Mouse (Mus musculus) bone marrow macrophage, adult 2 months (primary cell): Measurements from ENCODE around the gene Nsd2. TPM values are rescaled to one million over a fixed set of nuclear protein-coding genes. Genes with fewer than 3 reads are reported as not detected.

Experiments
- H3K27ac ChIP-seq: 2 replicates; pipeline ENCODE4 v1.5.1; 2012; ENCODE audit warnings: low read depth, low read length; ENCODE audit not compliant: insufficient read depth
- H3K4me1 ChIP-seq: 2 replicates; pipeline ENCODE4 v1.6.1; 2012; ENCODE audit warnings: low read length; ENCODE audit not compliant: control insufficient read depth, insufficient read depth
- H3K4me3 ChIP-seq: 2 replicates; pipeline ENCODE4 v1.5.1; 2012; ENCODE audit warnings: mild to moderate bottlenecking, low read length, moderate library complexity; ENCODE audit not compliant: insufficient read depth
- CTCF ChIP-seq: IDR thresholded peaks from 2 replicates; pipeline ENCODE4 v1.5.1; 2012; ENCODE audit warnings: low read depth, mild to moderate bottlenecking, low read length, moderate library complexity
- POLR2A ChIP-seq: IDR thresholded peaks from 2 replicates; pipeline ENCODE4 v1.6.1; 2012; ENCODE audit warnings: mild to moderate bottlenecking, low read depth, low read length, borderline replicate concordance
- polyA plus RNA-seq: library from polyadenylated mRNA; stranded (reverse); fragments of >200 nt; gene quantifications from 2 replicates; pipeline ENCODE4 v1.2.4, GENCODE M21; 2012; ENCODE audit not compliant: missing spikeins, insufficient read depth, insufficient read length

Gene Nsd2
- polyA plus RNA-seq, result 34.5 and 41.1 TPM in 2 replicates

DNA sequence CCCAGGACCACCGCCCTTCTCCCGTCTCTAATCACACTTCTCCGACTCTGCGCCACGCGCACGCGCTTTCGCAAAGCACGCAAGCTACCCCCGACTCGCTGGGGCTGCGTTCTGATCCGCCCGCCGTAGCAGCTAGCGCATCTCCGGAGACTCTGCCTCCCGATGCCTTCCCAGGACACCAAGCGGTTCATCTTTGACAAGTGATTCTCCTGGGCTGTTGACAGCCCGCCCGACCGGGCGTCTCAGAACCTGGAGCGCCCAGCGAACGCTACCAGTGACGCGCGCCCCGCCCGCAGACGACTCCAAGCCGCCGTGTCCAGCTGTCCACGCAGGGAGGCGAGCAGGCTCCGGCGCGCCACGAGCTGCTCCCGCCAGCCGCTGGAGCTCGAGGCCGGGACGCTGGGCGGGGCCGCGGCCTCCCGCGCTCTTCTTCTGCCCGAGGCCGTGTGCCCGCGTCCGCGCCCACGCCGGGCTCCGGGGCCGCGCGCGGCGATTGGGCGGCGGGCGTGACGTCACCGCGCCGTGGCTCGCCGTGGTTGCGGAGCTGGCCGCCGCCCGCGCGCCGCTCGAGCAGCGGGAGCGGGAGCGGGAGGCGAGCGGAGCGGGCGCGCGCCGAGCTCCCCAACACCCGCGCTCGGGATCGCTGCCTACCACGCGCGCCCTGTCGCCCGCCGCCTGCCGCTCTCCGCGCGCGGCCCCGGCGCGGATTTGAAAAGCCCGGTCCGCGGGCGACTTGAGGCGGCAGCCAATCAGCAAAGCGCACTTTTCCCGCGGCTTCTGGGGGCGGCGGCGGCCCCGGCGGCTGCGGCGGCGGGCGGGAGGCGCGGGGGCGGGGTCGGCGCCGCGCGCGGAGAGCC, at the start of gene Nsd2:
Gene Nsd2 (plus strand): TSS at position 850 of the 857 bp plus-strand sequence.
- TF ChIP-seq POLR2A, result no peak
- TF ChIP-seq CTCF, result no peak
- H3K4me3 ChIP-seq, result peak within 1 kb of the TSS; percentile 63
- peaks cover 16% of the 10 kb centered on the region for H3K4me1 ChIP-seq
- H3K27ac ChIP-seq, result peak within 1 kb of the TSS; percentile 77

DNA sequence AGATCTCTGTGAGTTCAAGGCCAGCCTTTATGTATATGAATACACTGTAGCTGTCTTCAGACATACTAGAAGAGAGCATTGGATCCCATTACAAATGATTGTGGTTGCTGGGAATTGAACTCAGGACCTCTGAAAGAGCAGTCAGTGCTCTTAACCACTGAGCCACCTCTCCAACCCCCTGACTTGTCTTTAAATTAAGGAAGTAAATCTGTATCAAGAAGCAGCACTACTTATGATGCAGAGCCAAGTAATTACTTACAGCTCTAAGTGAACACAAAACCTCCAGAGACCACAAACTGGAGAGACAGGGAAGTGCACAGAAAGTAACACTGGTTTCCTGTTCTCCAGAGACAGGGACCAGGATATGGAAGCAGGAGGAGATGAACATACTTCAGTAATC, 43.3 kb upstream of the Nsd2 start:
- Histone ChIP-seq H3K27ac (no peak overlapping the region), H3K4me3 (no peak overlapping the region), H3K4me1 (peaks cover 9% of the 10 kb centered on the region)
- TF ChIP-seq POLR2A (no peak), CTCF (no peak)

DNA sequence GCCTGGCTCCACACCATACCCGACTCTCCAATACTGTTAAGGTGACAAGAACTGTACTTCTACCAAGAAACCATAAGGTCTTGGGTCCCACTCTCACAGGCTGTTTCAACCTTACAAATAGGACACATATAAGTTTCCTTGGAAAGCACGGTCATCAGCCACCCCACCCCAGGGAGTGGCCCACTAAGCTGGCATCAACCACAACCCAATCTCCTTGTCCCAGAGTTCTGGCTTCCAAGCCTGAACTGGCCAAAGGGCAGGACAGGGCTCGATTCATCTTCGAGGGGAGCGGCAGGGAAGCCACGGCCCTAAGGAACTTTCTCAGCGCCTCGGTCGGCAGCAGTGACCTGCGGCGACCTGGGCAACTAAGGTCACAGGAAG, 38.6 kb upstream of the Nsd2 start:
- TF ChIP-seq CTCF (no peak), POLR2A (no peak)
- Histone ChIP-seq H3K4me1 (peaks cover 16% of the 10 kb centered on the region), H3K27ac (no peak overlapping the region), H3K4me3 (peak overlapping the region; percentile 78)

DNA sequence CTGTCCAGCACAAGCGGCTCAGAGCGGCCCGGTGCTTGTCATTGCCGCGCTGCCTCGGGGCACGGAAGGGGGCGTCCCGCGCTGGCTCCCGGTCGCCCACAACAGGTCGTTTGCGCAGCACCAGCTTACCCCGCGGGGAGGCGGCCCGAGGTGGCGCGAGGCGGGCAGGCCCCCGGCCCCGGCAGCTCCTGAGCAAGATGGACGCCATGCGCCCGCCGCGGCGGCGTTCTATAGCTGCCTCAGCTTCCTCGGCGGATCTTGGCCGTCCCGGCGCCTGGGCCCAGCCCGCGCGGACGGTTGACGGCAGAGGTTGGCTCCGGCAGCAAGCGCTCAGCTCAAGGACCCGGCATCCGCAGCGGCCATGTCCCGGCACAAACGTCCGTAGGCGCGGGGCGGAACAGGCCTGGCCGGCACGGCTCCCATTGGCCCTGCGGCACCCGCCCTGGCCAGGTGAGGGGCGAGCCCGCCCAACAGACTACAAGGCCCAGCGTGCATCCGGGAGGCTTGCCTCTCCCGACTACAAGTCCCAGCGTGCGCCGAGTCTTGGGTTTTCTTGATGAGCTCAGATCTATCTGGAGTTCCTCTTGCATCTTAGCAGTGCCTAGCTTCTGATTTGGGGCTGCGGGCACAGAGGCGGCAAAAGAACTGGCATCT, 38.1 kb upstream of the Nsd2 start, which contains the start of gene Letm1:
Gene Letm1 (minus strand): TSS at position 473 of the 654 bp plus-strand sequence.
- TF ChIP-seq CTCF, result no peak
- no peak for TF ChIP-seq POLR2A
- Histone ChIP-seq H3K4me3 (peak within 1 kb of the TSS; percentile 78), H3K27ac (0 out of 2 replicates have a peak within 1 kb of the TSS, but pooled peaks have one; percentile 5), H3K4me1 (peaks cover 14% of the 10 kb centered on the region)

DNA sequence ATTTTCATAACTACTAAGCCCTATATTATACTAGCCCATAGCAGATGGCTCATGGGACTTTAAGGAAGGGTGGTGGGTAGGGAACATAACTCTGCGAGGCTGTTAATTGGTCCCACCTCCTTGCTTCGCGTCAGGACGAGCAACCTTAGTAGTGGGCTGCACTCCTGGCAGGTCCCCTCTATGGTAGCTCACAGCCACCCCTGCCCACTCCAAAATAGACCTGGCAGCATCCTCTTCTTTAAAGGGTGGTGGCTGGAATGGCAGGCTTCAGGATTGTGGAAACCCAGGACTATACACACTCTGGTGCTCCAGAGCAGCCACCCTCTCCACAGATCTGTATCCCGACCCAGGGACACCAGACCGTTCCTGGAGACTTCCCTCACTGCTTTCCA, 37.5 kb upstream of the Nsd2 start:
- H3K27ac ChIP-seq, result no peak overlapping the region
- TF ChIP-seq CTCF, result no peak

DNA sequence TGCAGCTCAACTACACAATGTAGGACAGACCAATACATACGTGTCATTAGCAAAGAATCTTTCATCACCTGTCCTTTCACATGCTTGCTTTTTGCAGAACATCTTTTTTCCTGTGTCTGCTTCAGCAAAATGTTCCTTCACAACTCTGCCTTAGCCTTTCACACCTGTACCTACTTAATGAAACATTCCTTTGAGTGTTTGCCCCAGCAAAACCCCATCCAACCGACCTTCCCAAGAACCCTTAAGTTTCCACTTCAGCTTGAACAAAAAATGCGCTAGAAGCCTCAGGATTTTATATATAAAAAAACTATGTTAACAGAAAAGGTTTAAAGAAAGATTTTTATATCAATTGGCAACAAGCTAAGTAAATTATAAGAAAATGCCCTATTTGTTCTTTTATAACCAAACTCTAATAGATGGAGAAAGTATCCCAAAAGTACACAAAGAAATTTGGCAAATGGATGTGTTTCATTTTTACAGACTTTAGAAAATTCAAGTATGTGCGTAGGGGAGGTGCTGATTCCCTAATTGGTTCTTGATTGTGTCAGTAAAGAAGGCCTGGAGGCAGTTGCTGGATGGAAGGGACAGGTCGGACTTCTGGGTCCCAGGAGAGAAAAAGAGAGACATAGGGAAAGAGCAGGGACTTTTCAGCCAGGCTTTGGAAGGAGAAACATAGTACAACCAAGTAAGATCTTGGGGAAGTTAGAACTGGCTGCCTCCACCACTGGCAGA, 28.4 kb upstream of the Nsd2 start:
- Histone ChIP-seq H3K27ac (no peak overlapping the region), H3K4me1 (peaks cover 3% of the 10 kb centered on the region), H3K4me3 (no peak overlapping the region)
- TF ChIP-seq CTCF, result no peak
- no peak for TF ChIP-seq POLR2A

More for the DNA sequence above, 37.5 kb upstream of the Nsd2 start:
- Histone ChIP-seq H3K4me1 (peaks cover 12% of the 10 kb centered on the region), H3K4me3 (peak overlapping the region; percentile 78)

DNA sequence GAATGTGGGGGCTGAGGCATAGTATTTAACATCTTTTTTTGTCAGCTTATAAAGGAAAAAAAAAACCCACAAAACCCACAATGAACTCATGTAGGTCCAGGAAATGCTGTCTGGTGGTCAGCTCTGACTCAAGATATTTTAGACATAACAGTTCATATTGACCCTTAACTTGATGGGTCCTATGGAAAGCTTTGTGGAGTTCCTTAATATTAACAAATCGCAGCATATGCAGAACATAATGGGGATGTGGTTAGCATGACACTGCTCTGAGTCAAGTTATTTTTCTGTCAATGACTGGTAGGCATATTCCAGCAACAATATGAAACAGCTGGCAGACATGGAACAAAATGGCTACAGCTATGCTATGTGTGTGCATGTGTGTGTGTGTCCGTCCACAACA, 17.2 kb upstream of the Nsd2 start:
- Histone ChIP-seq H3K4me1 (peaks cover 6% of the 10 kb centered on the region), H3K4me3 (no peak overlapping the region), H3K27ac (no peak overlapping the region)
- TF ChIP-seq POLR2A, result no peak
- no peak for TF ChIP-seq CTCF

DNA sequence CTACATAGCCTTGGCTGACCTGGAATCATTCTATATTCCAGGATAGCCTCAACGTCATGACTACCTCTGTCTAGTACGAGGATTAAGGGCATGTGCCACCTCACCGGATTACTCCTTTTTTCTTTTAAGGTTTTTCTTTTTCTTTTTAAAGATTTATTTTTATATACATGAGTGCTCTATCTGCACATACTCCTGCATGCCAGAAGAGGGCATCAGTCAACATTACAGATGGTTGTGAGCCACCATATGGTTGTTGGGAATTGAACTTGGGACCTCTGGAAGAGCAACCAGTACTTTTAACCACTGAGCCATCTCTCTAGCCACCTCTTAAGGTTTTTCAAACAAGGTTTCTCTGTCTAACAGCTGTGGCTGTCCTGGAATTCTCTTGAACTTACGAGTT, 9.0 kb upstream of the Nsd2 start:
- Histone ChIP-seq H3K27ac (no peak overlapping the region), H3K4me1 (no peaks in the 10 kb centered on the region), H3K4me3 (no peak overlapping the region)
- TF ChIP-seq POLR2A, result no peak
- no peak for TF ChIP-seq CTCF

DNA sequence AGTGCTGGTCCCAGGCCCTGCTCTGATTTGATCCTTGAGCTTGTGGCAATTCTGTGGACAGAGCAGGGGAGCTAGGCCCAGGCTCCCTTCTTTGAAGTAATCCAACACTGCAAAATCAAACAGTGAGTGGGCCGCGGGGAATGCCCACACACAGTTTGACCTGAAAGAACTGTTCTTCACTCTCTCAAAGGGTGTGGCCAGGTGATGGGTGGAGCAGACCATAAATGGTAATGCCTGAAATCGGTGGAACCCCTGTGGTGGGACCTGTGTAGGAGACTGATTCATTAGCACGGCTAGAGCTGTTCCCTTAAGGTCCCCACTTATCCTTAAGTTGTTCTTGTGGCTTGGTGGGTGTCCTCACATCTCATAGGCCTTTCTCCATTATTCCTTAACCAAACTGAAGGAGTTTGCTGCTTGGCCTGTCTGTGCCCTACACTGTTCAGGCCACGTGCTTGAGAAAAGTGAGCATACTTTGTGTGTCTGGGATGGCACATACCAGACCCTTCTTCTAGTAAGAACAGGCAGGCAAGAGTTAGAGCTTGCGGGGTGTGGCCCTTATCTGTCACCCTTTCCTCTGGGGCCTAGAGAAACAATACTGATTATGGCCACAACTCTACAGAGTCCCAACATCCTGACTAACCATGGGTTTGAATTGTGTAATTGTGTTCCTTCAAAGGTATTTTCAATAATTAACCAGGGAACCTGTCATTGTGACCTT, 4.4 kb upstream of the Nsd2 start:
- TF ChIP-seq CTCF (no peak), POLR2A (no peak)
- Histone ChIP-seq H3K27ac (no peak overlapping the region), H3K4me1 (peaks cover 9% of the 10 kb centered on the region), H3K4me3 (no peak overlapping the region)

DNA sequence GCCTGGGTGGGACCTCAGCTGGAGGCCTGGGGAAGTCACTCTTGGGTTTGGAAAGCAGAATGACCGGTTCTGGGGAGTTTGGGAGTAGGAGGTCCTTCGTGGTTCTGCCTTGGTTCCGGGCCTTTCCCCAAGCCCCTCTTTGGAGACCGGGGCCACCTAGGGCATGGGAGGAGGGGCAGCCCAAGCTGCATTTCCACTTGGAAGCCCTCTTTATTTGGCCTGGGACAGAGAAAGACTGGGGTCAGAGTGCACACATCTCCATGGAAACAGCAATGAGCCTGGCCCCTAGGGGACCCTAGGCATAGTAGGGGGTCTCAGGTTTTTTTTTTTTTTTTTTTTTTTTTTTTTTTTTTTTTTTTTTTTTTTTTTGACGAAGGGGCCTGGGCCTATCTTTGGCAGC, 2.4 kb upstream of the Nsd2 start:
- H3K27ac ChIP-seq, result no peak overlapping the region
- H3K4me1 ChIP-seq, result peaks cover 12% of the 10 kb centered on the region
- H3K4me3 ChIP-seq, result no peak overlapping the region
- no peak for TF ChIP-seq POLR2A
- TF ChIP-seq CTCF, result no peak
